Mouse (Mus musculus) megakaryocyte, embryonic 14.5 days (primary cell): ENCODE data around the gene Gm11634.

ENCODE experiments used
- FLI1 ChIP-seq: IDR thresholded peaks from 2 replicates; pipeline ENCODE4 v1.6.1; 2012; ENCODE audit warnings: low read length, inconsistent platforms, mixed read lengths
- GATA1 ChIP-seq: IDR thresholded peaks from 3 replicates; pipeline ENCODE4 v1.6.1; 2012; ENCODE audit warnings: mixed read lengths, low read length, inconsistent platforms, borderline replicate concordance

DNA sequence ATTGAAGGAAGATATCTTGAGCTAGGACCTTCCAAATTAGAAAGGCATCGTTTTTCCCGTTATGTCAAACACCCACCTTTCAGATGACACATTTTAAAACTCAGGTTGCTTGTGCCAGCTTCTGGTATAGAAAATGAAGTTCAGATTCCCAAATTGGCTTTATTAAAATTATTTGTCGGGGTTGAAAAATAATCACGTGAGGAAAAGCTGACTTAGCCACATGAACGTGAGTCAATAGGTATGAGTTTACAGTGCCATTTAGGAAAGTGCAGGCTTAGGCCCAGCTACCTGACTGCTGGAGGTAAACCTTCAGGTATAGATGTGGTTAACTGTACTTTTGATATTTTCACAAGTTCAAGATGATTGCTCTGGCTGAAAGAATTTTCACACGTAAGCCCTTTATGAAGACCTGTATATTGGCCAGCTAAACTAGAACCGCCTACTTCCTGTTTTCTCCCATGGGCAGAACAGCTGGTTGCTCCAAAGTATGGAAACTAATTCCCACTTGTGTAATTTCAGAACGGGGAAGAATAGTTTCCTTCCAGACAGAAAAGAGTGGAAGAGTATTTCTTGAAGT lies 45.6 kb downstream of the Gm11634 start:
- TF ChIP-seq GATA1 (no peak), FLI1 (no peak)
